Mouse (Mus musculus): ENCODE measurements around the gene Trio. TPM values are rescaled to one million over a fixed set of nuclear protein-coding genes. Genes with fewer than 3 reads are reported as not detected.
"Not testable (repeated sequence)": the region's sequence is repeated elsewhere in the genome, so short reads cannot be mapped to it uniquely, and the experiment has no call there.

Trio gene
- polyA plus RNA-seq, 1 experiment from 2014 or later: 48.5 TPM

DNA sequence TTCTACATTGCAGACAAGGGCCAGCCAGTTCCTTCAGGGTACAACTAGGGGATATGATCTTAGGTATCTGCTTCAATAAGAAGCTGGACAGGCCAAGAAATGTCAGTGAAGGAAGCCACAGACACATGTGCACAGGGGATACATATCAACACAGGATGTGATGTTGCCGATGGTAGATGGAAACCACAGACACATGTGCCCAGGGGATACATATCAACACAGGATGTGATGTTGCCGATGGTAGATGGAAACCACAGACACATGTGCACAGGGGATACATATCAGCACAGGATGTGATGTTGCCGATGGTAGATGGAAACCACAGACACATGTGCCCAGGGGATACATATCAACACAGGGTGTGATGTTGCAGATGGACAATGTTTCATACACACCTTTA, 197.8 kb downstream of the Trio start:
- H3K27me3 ChIP-seq; H3K4me3 ChIP-seq; H3K4me2 ChIP-seq (replicated peaks); H3K9ac ChIP-seq; ATAC-seq (ENCODE audit: low FRiP score); H3K9me3 ChIP-seq (replicated peaks); H3K27ac ChIP-seq; H3K4me1 ChIP-seq: not testable (repeated sequence)
- 91% methylated on average over 3 of the region's 3 CpGs for WGBS
- H3K36me3 ChIP-seq: peaks cover 81% of the 10 kb centered on the region

DNA sequence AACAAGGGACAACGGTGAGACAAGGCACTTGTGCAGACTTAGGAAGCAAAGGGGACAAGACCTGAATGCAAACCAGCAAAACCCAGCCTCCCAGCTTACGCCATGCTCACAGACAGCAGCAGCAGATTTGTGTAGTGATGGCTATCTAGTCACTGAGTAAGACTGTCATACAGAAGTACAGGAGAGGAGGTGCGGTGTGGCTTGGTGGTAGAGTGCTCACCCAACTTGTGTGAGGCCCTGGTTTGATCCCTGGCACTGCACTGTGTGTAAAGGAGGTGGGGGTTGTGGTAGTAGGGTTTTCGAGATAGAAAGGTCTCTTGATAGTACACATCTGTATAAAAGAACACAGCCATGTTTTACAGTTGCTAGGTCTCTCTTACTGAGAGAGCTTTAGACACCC, 198.8 kb downstream of the Trio start:
- Histone ChIP-seq H3K9me3 (replicated peaks) (no peaks in the 10 kb centered on the region), H3K4me3 (no peak overlapping the region), H3K36me3 (peaks cover 80% of the 10 kb centered on the region), H3K27me3 (no peaks in the 10 kb centered on the region), H3K27ac (no peak overlapping the region), H3K4me1 (no peaks in the 10 kb centered on the region), H3K4me2 (replicated peaks) (no peak overlapping the region), H3K9ac (no peak overlapping the region)
- ATAC-seq (ENCODE audit: low FRiP score): no peak
- WGBS: 91% methylated on average over 4 of the region's 4 CpGs

DNA sequence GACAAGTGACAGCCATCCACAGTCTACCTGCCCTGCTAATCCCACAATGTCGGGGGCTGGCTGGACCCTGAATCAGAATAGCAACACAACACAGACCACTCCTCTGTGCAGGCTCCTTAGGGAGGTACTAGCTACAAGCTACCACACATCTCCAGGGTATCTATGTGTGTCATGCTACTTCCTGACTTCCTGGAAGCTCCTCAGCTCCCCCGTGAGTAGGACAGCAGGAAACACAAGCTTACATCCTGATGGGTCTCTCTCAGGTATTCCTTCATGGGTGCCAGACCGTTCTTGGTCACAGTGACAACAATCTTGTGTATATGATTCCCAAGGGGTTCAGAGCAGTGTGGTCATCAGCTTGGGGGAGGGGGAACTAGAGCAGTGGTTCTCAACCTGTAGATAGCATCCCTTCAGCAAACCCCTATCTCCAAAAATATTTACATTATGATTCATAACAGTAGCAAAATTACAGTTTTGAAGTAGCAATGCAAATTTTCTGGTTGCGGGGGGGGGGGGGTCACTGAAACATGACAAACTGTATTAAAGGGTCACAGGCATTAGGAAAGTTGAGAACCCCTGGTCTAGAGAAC, 199.5 kb downstream of the Trio start:
- H3K4me3 ChIP-seq: no peak overlapping the region
- ATAC-seq (ENCODE audit: low FRiP score): no peak

DNA sequence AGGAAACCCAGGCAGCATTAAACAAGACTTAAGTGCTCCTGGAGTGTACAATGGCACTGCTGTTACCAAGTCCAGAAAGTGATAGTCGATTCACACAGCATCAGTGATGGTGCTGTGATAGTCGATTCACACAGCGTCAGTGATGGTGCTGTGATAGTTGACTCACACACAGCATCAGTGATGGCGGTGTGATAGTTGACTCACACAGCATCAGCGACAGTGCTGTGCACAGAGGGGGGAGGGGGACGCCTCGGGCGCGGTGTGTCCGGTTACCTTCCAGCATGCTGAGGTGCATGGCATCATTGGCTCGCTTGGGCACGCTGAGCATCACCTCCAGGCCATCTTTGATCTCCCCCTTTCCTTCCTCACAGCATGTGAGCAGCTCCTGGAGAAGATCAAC, 200.3 kb downstream of the Trio start:
- Histone ChIP-seq H3K36me3 (peaks cover 79% of the 10 kb centered on the region), H3K27ac (no peak overlapping the region), H3K9me3 (replicated peaks) (no peaks in the 10 kb centered on the region), H3K27me3 (no peaks in the 10 kb centered on the region), H3K4me1 (no peaks in the 10 kb centered on the region), H3K4me3 (no peak overlapping the region), H3K9ac (no peak overlapping the region), H3K4me2 (replicated peaks) (no peak overlapping the region)
- 90% methylated on average over 12 of the region's 12 CpGs for WGBS
- ATAC-seq (ENCODE audit: low FRiP score): no peak

More for the DNA sequence above, 199.5 kb downstream of the Trio start:
- Histone ChIP-seq H3K36me3 (peaks cover 80% of the 10 kb centered on the region), H3K27me3 (no peaks in the 10 kb centered on the region), H3K4me1 (no peaks in the 10 kb centered on the region), H3K4me2 (replicated peaks) (no peak overlapping the region), H3K27ac (no peak overlapping the region), H3K9ac (no peak overlapping the region), H3K9me3 (replicated peaks) (no peaks in the 10 kb centered on the region)
- 91% methylated on average over 4 of the region's 4 CpGs for WGBS

DNA sequence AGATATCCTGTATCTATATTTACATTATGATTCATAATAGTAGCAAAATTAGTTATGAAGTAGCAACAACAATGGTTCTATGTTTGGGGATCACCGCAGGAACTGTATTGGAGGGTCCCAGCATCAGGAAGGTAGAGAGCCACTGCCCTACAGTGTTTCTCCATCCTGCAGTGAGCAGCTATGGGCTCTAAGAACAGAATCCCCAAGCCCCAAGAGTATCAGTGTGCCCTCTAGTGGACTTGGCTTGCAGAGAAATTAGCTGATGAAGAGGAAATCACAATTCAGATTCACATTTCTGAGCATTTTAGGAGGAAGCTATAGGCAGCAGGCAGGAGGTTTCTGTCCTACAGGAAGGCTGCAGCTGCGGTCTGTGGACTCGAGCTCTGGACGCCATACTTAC, 202.1 kb downstream of the Trio start:
- Histone ChIP-seq H3K27ac (no peak overlapping the region), H3K9me3 (replicated peaks) (no peaks in the 10 kb centered on the region), H3K36me3 (peaks cover 88% of the 10 kb centered on the region), H3K9ac (no peak overlapping the region), H3K27me3 (no peaks in the 10 kb centered on the region), H3K4me2 (replicated peaks) (no peak overlapping the region), H3K4me3 (no peak overlapping the region), H3K4me1 (no peaks in the 10 kb centered on the region)
- ATAC-seq (ENCODE audit: low FRiP score): no peak
- 94% methylated on average over 4 of the region's 4 CpGs for WGBS

DNA sequence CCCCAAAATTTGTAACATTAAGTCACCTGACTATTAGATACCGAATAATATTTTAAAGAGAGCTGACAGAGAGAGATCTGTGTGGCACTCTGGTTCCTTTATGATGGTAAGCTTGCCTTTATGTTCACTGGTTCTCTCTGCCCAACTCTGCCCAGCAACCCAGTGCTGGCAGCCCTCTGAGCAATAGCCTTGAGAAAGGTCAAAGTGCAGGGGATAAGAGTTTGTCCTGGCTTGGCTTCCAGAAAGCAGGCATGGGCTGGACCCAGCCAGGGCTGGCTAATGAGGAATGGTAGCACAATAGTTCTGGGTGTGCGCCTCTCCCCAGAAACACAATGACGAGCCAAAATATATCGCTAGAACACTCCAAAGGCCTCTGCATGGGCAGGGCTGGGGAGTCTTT, 203.2 kb downstream of the Trio start:
- H3K27ac ChIP-seq: no peak overlapping the region
- no peak overlapping the region for H3K4me2 ChIP-seq (replicated peaks)
- H3K4me1 ChIP-seq: no peaks in the 10 kb centered on the region
- no peaks in the 10 kb centered on the region for H3K27me3 ChIP-seq
- no peak for ATAC-seq (ENCODE audit: low FRiP score)
- H3K9ac ChIP-seq: no peak overlapping the region
- 91% methylated on average over 4 of the region's 4 CpGs for WGBS
- H3K9me3 ChIP-seq (replicated peaks): no peaks in the 10 kb centered on the region
- no peak overlapping the region for H3K4me3 ChIP-seq
- H3K36me3 ChIP-seq: peaks cover 88% of the 10 kb centered on the region

DNA sequence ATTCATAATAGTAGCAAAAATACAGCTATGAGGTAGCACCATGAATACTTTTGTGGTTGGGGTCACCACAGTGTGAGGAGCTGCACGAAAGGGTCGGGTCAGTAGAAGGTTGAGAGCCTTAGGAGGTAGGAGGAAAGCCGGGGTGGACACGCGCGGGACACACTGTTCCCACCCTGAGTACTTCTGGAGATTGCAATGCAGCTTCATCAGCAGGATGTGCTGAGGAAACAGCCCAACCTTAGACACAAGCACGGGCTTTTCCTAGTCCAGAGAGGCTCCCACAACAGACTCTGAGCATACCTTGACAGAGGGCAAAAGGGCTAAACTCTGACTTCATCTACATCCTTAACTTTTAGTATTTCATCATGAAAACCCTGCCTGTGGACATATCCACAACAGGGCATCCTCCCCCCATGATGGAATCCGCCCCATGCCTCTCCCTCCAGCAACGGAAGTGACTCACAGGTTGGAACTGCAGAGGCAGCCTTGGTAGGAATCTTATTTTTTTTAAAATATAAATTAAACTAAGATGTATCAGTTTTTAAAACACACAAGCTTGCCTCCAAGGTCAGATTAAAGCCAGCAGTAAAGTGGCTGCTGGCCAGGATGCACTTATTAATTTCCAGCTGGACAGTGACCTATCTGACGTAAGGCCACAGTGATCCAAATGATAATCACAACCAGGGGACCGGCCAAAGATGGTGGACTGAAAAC, 203.8 kb downstream of the Trio start:
- Histone ChIP-seq H3K27me3 (no peaks in the 10 kb centered on the region), H3K4me2 (replicated peaks) (no peak overlapping the region), H3K4me1 (no peaks in the 10 kb centered on the region), H3K4me3 (no peak overlapping the region), H3K9me3 (replicated peaks) (no peaks in the 10 kb centered on the region), H3K36me3 (peaks cover 87% of the 10 kb centered on the region), H3K9ac (no peak overlapping the region), H3K27ac (no peak overlapping the region)
- no peak for ATAC-seq (ENCODE audit: low FRiP score)
- WGBS: 92% methylated on average over 11 of the region's 11 CpGs

DNA sequence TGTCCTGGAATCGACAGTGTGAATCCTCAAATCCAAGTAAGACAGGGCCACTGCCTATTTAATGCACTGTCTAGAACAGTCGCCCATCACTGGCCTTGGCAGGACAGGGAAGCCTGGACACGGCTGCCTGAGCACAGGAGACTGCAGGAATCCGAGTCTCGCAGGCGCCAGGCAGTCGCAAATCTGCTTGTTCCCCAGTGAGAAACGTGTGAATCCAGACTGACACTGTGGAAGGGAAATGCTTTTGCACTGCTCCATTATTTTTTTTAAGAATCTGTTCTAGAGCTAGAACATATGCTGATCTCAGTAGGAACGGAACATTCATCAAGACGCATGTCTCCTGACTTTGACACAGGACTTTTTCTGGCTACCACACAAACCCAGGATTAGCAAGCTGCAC, 208.6 kb downstream of the Trio start:
- no peak overlapping the region for H3K4me2 ChIP-seq (replicated peaks)
- no peaks in the 10 kb centered on the region for H3K27me3 ChIP-seq
- no peak overlapping the region for H3K9ac ChIP-seq
- WGBS: 82% methylated on average over 10 of the region's 10 CpGs
- no peak overlapping the region for H3K4me3 ChIP-seq
- H3K4me1 ChIP-seq: no peaks in the 10 kb centered on the region
- H3K27ac ChIP-seq: no peak overlapping the region; the same call in 1 of the 2 replicates
- ATAC-seq (ENCODE audit: low FRiP score): no peak
- no peaks in the 10 kb centered on the region for H3K9me3 ChIP-seq (replicated peaks)
- H3K36me3 ChIP-seq: peaks cover 94% of the 10 kb centered on the region

DNA sequence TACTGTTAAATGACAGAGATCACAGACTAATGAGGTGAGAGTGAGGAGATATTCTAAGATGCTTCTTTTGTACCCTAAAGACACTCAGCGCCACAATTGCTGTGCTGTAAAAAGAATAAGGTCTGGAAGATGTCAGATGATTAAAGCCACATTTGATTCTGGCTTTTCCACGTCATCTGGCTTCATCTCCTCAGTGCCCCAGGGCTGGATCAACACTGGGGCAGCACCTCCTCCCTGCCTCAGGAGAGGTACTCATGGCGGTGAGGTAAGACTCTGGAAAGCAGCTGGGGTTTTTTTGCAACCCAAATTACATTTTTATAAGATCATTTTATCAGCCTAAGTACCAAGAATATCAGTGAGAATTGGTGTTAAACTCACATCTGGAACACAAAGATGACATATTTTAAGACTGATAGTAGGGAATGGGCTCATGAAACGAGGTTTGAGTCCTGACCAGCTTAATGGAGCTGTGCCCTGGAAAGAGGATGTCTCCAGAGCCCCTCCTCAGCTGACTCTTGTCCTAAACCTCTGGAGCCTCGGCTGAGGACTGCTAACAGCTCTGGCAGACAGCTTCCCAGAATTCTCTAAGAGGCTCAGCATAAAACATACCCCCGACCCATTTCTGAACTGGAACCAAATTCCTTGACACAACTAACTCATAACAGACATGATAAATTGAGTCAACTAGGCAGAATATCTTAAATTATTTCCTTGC, 210.8 kb downstream of the Trio start:
- WGBS: 69% methylated on average over 6 of the region's 6 CpGs
- H3K9me3 ChIP-seq (replicated peaks): no peaks in the 10 kb centered on the region

DNA sequence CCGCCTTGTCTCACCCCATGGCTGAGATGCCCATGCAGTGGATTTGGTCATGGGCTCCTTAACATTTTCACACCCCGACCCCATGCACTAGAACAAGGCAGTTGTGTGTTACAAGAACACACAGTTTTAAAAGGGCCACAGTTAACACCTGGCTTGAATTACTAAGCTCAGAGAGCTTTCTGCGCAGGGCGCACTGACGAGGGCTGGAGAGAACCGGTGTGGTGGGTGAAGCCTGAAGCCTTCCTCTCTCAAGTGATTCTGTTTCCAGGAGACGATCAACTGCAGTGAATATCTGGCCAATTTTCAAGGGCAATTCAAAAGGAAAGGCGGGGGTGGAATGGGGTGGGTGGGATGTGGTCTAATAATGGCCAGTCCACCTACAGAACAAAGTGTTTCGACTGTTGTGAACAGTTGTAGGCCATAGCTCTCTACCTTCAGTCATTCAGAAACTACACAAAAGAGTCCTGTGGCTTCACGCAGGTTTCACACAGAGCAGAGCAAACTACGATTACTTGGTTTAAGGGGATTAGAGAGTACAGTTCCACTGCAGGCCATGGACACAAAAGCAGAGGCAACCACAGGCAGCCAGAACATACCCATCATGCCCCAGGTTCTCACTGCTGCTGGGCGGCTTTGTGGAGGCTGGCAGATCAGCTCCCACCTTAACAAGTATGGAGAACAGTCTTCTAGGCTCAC, 214.7 kb downstream of the Trio start:
- H3K27me3 ChIP-seq: no peaks in the 10 kb centered on the region
- H3K27ac ChIP-seq: peak overlapping the region; percentile 30; the same call in 1 of the 2 replicates
- H3K9me3 ChIP-seq (replicated peaks): no peaks in the 10 kb centered on the region
- WGBS: 50% methylated on average over 12 of the region's 12 CpGs
- H3K9ac ChIP-seq: no peak overlapping the region
- H3K4me1 ChIP-seq: peaks cover 15% of the 10 kb centered on the region
- no peak overlapping the region for H3K4me3 ChIP-seq
- H3K36me3 ChIP-seq: peaks cover 43% of the 10 kb centered on the region
- H3K4me2 ChIP-seq (replicated peaks): no peak overlapping the region
- ATAC-seq (ENCODE audit: low FRiP score): peak; percentile 61

More for the DNA sequence above, 210.8 kb downstream of the Trio start:
- Histone ChIP-seq H3K36me3 (peaks cover 80% of the 10 kb centered on the region), H3K4me3 (no peak overlapping the region), H3K4me1 (peaks cover 5% of the 10 kb centered on the region; the same call in 1 of the 2 replicates), H3K27ac (no peak overlapping the region), H3K9ac (no peak overlapping the region), H3K27me3 (no peaks in the 10 kb centered on the region), H3K4me2 (replicated peaks) (no peak overlapping the region)
- ATAC-seq (ENCODE audit: low FRiP score): no peak

DNA sequence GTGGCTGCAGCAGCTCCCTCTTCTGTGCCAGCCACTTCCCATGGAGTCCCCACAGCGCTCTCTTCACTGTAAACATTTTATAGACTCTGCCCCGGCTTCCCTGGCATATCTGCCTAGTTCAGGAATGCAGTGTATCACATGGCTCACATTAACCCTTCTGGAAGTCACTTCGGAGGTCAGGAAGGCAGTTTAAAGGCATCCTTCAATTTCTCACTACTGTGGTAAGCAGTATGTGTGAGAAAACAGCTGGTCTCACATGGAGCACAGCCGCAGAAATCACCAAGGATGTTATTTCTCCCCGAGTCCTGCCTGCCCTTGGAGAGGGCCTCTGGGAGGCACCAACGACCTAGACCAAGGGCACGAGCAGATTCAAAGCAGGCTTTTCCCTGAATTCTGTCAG, 215.4 kb downstream of the Trio start:
- no peak overlapping the region for H3K4me3 ChIP-seq
- H3K9ac ChIP-seq: no peak overlapping the region
- 69% methylated on average over 7 of the region's 7 CpGs for WGBS
- no peaks in the 10 kb centered on the region for H3K27me3 ChIP-seq
- H3K27ac ChIP-seq: peak overlapping the region; percentile 14; the same call in 1 of the 2 replicates
- H3K36me3 ChIP-seq: peaks cover 41% of the 10 kb centered on the region
- no peaks in the 10 kb centered on the region for H3K9me3 ChIP-seq (replicated peaks)
- no peak for ATAC-seq (ENCODE audit: low FRiP score)
- H3K4me1 ChIP-seq: peaks cover 18% of the 10 kb centered on the region
- no peak overlapping the region for H3K4me2 ChIP-seq (replicated peaks)

DNA sequence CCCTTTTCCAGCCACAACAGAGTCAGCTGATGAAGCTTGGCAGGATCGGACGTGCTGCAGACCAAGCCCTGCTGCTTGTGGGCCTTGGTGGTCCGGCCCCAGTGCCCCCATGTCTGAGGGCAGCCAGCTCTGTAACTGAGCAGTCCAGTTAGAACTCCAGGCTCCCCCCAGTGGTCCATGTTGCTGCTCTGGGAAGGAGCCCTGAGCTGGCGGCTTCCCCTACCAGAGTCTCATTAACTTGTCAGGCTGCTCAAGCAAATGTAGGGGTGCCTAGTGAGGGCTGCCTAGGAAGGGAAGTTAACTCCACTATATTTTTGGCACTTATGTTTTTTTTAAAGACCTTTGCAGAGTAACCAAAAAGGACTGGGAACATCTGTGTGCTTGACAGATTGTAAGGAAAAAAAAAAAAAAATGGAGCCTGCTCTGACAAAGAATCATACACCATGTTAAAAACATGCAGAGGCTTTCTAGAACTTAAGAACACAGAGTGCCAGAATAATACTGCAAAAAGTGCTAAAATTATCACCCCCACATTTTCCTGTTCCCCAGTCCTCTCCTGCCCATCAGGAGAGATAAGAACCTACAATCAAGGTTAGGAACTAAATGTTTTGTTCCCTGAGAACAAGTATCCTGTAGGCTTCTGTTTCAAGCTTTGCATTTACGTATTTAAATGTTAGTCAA, 216.9 kb downstream of the Trio start:
- no peak overlapping the region for H3K9ac ChIP-seq
- H3K4me2 ChIP-seq (replicated peaks): no peak overlapping the region
- no peaks in the 10 kb centered on the region for H3K27me3 ChIP-seq
- H3K27ac ChIP-seq: peak overlapping the region; percentile 56
- no peaks in the 10 kb centered on the region for H3K9me3 ChIP-seq (replicated peaks)
- peaks cover 44% of the 10 kb centered on the region for H3K36me3 ChIP-seq
- no peak for ATAC-seq (ENCODE audit: low FRiP score)
- peaks cover 25% of the 10 kb centered on the region for H3K4me1 ChIP-seq
- H3K4me3 ChIP-seq: no peak overlapping the region
- 53% methylated on average over 5 of the region's 5 CpGs for WGBS
